Mouse (Mus musculus) lung, adult 2 months (tissue): ENCODE data around the gene Fam160a2. TPM values are rescaled to one million over a fixed set of nuclear protein-coding genes. Genes with fewer than 3 reads are reported as not detected.
"Not testable (repeated sequence)": the region's sequence is repeated elsewhere in the genome, so short reads cannot be mapped to it uniquely, and the experiment has no call there.

Experiments used
- DNase-seq: peaks from one replicate; pipeline ENCODE4 v3.0.0; 2022
- H3K4me1 ChIP-seq: fragments of 200-500 bp; 2 replicates; pipeline ENCODE4 v1.6.1; 2011; ENCODE audit warnings: low read length; ENCODE audit not compliant: control insufficient read depth, insufficient read depth
- H3K4me3 ChIP-seq: fragments of 200-500 bp; replicated peaks from 2 replicates; pipeline ENCODE3; 2011; ENCODE audit warnings: low read depth, mild to moderate bottlenecking, control low read depth, low read length; ENCODE audit errors: extremely low read depth
- CTCF ChIP-seq: fragments of 200-500 bp; IDR thresholded peaks from 2 replicates; pipeline ENCODE4 v1.5.1; 2011; ENCODE audit warnings: mild to moderate bottlenecking, low read length, control low read depth; ENCODE audit not compliant: insufficient read depth
- POLR2A ChIP-seq: fragments of 200-500 bp; IDR thresholded peaks from 2 replicates; pipeline ENCODE4 v1.6.1; 2011; ENCODE audit warnings: low read depth, mild to moderate bottlenecking, control low read depth, low read length, borderline replicate concordance; ENCODE audit errors: extremely low read depth
- WGBS: fragments of 180-500 bp; shearing (Covaris S2); methylation state at CpG from one replicate; pipeline ENCODE4 v1.1.7; 2018; 5-methylcytosine and 5-hydroxymethylcytosine counted together
- polyA plus RNA-seq: library from polyadenylated mRNA; depleted of rRNA; stranded (reverse); fragments of >200 nt; gene quantifications from 2 replicates; pipeline ENCODE4 v1.2.3, GENCODE M21; 2012; rRNA removed

The Fam160a2 gene
- polyA plus RNA-seq, 1 experiment = 57.9 TPM

DNA sequence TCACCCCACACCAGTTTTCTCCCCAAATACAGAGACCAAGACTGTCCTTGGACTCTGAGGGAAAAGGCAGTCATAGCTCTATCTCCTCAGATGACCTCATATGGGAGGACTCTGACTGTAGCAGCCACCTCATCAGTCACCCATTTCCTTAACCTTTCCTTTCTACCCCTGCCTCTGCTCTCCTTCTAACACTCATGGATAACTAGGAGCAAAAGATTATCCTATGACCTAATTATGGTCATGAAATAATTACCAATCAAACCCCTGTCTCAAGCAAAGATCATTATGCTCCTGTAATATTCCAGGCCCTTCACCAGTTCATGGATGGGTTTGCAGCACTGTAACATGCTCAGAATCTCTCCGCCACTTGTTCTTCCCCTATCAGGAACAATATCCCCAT lies 31.9 kb downstream of the Fam160a2 start, which contains the start of gene Olfr692:
Olfr692 (plus strand) TSS at position 301 of the 400 bp plus-strand sequence.
- no peak within 1 kb of the TSS for H3K4me3 ChIP-seq
- H3K4me1 ChIP-seq = no peaks in the 10 kb centered on the region
- WGBS = 89% methylated on average over 1 of the region's 1 CpGs
- DNase-seq = no peak
- no peak for TF ChIP-seq CTCF
- TF ChIP-seq POLR2A = no peak

DNA sequence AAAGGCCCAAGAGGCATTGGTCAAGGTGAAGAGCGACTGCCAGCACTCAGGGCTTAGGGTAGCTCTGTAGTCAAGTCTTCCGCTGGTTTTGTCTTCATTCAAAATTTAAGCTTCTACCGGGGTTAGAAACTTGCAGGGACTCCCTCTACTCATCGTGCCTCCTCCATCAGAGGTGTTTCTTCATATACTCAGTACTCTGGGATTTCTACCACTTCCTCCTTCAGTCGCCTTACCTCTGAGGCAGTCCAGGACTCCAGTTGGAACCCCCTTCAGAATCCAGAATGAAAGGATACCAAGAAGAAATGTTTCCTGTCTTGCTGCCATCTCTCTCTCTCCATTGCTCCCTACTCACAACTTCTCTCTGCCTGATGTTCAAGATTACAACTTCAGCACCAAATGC lies 32.6 kb downstream of the Fam160a2 start:
- TF ChIP-seq CTCF (no peak), POLR2A (no peak)
- WGBS = 83% methylated on average over 5 of the region's 5 CpGs
- Histone ChIP-seq H3K4me1 (no peaks in the 10 kb centered on the region), H3K4me3 (no peak overlapping the region)
- DNase-seq = no peak

DNA sequence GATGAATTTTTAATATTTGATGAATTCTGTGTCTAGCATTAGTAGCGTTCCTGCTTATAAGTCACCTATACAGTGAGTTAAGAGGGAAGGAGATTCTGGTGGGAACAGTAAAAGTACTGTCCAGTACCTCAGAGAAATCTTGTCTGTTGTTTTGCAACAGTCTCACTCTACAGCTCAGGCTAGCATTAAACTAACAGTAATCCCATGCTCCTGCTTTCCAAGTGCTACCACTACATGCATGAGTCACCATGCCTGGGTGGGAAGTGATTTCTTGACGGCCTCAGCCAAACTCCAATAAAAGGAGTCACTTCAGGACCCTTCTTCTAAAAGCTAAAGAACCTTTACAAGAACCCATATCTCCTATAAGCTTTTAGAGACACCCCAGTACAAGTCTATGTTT lies 38.1 kb downstream of the Fam160a2 start:
- WGBS = 76% methylated on average over 2 of the region's 2 CpGs
- TF ChIP-seq POLR2A = no peak
- TF ChIP-seq CTCF = no peak
- H3K4me3 ChIP-seq = no peak overlapping the region
- no peaks in the 10 kb centered on the region for H3K4me1 ChIP-seq
- no peak for DNase-seq

DNA sequence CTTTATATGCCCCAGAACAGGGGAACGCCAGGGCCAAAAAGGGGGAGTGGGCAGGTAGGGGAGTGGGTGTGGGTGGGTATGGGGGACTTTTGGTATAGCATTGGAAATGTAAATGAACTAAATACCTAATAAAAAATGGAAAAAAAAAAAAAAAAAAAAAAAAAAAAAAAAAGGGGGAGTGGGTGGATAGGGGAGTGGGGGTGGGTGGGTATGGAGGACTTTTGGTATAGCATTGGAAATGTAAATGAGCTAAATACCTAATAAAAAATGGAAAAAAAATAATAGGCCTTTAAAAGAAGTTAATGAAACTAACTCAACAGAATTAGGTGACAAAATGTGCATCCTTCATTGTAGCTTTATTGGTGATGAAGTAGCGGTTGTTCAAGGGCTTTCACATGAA lies 43.4 kb downstream of the Fam160a2 start:
- WGBS = 87% methylated on average over 1 of the region's 2 CpGs
- DNase-seq, H3K4me1 ChIP-seq, H3K4me3 ChIP-seq: not testable (repeated sequence)

DNA sequence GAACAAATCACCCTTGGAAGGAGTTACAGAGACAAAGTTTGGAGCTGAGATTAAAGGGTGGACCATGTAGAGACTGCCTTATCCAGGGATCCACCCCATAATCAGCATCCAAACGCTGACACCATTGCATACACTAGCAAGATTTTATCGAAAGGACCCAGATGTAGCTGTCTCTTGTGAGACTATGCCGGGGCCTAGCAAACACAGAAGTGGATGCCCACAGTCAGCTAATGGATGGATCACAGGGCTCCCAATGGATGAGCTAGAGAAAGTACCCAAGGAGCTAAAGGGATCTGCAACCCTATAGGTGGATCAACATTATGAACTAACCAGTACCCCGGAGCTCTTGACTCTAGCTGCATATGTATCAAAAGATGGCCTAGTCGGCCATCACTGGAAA lies 43.8 kb downstream of the Fam160a2 start:
- H3K4me1 ChIP-seq, H3K4me3 ChIP-seq, DNase-seq: not testable (repeated sequence)
- no CpG with 5 or more reads among the region's 5 CpGs for WGBS

DNA sequence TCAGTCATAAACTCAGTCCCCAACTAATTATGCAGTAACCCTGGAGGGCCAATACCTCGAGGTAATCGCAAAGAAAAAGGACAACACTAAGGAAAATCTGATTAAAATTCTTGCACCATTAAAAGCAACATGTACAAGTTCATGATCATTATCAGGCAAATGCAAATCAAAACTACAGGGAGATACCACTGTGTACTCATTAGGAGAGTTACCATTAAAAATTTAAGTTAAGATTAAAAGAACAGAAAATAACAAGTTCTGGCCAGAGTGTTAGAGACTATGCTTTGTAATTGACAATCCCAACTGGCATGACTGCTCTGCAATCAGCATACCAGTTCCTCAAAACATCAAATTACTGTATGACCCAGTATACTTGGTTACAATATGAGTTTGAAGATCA lies 57.1 kb downstream of the Fam160a2 start:
- no peak for DNase-seq
- TF ChIP-seq CTCF = no peak
- no peak for TF ChIP-seq POLR2A
- WGBS = 65% methylated on average over 2 of the region's 2 CpGs
- H3K4me1 ChIP-seq = no peaks in the 10 kb centered on the region
- H3K4me3 ChIP-seq = no peak overlapping the region

DNA sequence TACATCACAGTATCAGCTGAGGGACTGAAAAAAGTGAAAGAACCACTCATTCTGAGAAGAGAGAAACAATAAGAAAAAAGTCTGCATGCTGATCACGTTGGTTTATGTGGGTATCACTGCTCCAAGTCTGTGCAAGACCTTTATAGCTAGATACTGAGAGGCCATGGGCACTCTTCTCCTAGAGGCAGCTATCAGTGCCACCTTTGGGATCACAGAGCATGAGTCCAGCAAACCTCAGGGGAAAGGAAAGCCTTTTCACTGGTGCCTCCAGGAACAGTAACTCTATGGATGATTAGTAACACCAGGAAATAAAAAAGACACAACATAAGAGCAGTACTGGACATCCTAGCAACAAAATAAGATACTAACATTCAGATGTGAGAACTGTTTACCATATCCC lies 57.7 kb downstream of the Fam160a2 start, which contains the start of gene Olfr691:
Olfr691 (minus strand) TSS at position 101 of the 400 bp plus-strand sequence.
- Histone ChIP-seq H3K4me1 (no peaks in the 10 kb centered on the region), H3K4me3 (no peak within 1 kb of the TSS)
- WGBS = 46% methylated on average over 1 of the region's 1 CpGs
- no peak for TF ChIP-seq CTCF
- no peak for TF ChIP-seq POLR2A
- DNase-seq = no peak

DNA sequence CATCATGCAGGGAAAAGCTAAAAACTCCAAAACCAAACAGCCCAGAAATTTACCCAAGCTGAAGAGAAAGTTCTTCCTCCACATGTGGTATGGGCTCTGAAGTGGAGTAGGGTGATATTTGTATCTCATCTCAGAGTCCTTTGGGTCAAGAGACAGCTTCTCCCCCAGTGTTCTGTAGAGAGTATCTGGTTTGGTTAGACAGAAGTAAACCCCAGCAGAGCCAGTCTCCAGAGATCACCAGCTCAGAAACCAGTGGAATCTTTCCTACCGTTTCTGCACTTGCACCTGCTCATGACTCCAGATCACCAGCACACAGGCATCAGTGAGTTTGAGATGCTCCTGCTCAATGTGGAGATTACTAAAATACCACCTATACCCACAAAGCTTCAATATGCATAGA lies 65.8 kb downstream of the Fam160a2 start, which contains the start of gene Olfr690:
Olfr690 (minus strand) TSS at position 101 of the 400 bp plus-strand sequence.
- TF ChIP-seq POLR2A (no peak), CTCF (no peak)
- Histone ChIP-seq H3K4me1 (no peaks in the 10 kb centered on the region), H3K4me3 (no peak within 1 kb of the TSS)
- no peak for DNase-seq
- 78% methylated on average over 1 of the region's 1 CpGs for WGBS

DNA sequence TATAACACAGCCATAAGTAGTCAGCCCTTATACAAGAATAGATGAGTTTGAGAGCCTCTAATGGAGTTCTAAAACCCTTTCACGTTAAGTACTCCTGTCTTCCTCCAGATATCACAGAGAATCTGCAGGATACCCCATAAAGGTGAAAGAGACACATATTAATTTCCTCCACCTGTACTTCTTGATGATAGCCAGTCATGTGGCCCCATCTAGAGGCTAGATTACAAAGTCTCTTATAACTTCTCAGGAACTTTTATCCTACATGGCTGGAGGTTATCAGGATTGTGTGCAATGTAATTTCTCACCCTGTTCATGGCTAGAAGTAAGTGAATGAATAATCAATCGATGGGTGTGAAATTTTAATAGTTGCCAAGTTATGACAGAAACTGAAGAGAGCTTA lies 74.6 kb downstream of the Fam160a2 start:
- WGBS = 64% methylated on average over 2 of the region's 2 CpGs
- DNase-seq = no peak
- no peak for TF ChIP-seq CTCF
- no peak for TF ChIP-seq POLR2A
- Histone ChIP-seq H3K4me1 (no peaks in the 10 kb centered on the region), H3K4me3 (no peak overlapping the region)

Other genes starting within 250 kb of the Fam160a2 start
- gene Olfr684, start 236.4 kb downstream of the Fam160a2 start, polyA plus RNA-seq = not detected in 2 replicates
- not detected in 2 replicates for gene Olfr685, start 214.0 kb downstream of the Fam160a2 start, polyA plus RNA-seq
- not detected in 2 replicates for gene Olfr686, start 192.6 kb downstream of the Fam160a2 start, polyA plus RNA-seq
- gene Olfr688, start 112.0 kb downstream of the Fam160a2 start, polyA plus RNA-seq = not detected in 2 replicates
- gene Olfr689, start 88.9 kb downstream of the Fam160a2 start, polyA plus RNA-seq = not detected in 2 replicates
- gene Olfr690, start 66.0 kb downstream of the Fam160a2 start, polyA plus RNA-seq = not detected in 2 replicates
- not detected in 2 replicates for gene Olfr691, start 57.8 kb downstream of the Fam160a2 start, polyA plus RNA-seq
- not detected in 2 replicates for gene Olfr692, start 31.8 kb downstream of the Fam160a2 start, polyA plus RNA-seq
- gene Gm5901, start 25.0 kb downstream of the Fam160a2 start, polyA plus RNA-seq = not detected in 2 replicates
- 0.12 and 0.14 TPM in 2 replicates for gene Cnga4, start 4.5 kb upstream of the Fam160a2 start, polyA plus RNA-seq
- gene Cckbr, start 25.7 kb upstream of the Fam160a2 start, polyA plus RNA-seq = not detected in 2 replicates
- 52.5 and 76.9 TPM in 2 replicates for gene Cavin3, start 82.2 kb upstream of the Fam160a2 start, polyA plus RNA-seq
- gene Smpd1, start 154.3 kb upstream of the Fam160a2 start, polyA plus RNA-seq = 80.7 and 90.0 TPM in 2 replicates
- 185 and 193 TPM in 2 replicates for gene Apbb1, start 181.6 kb upstream of the Fam160a2 start, polyA plus RNA-seq
- gene Hpx, start 200.1 kb upstream of the Fam160a2 start, polyA plus RNA-seq = 2.6 and 3.8 TPM in 2 replicates
- gene Trim3, start 233.5 kb upstream of the Fam160a2 start, polyA plus RNA-seq = 163 TPM in 2 replicates
- 95.7 and 110 TPM in 2 replicates for gene Timm10b, start 240.0 kb upstream of the Fam160a2 start, polyA plus RNA-seq
- 63.9 and 71.2 TPM in 2 replicates for gene Arfip2, start 240.4 kb upstream of the Fam160a2 start, polyA plus RNA-seq
- gene Gm45799, start 240.5 kb upstream of the Fam160a2 start, polyA plus RNA-seq = 243 and 295 TPM in 2 replicates